Mouse (Mus musculus): ENCODE results near the gene Mia2. TPM values are rescaled to one million over a fixed set of nuclear protein-coding genes. Genes with fewer than 3 reads are reported as not detected.
"Not testable (repeated sequence)": the region's sequence is repeated elsewhere in the genome, so short reads cannot be mapped to it uniquely, and the experiment has no call there.

Gene Mia2
- total RNA-seq, 2 experiments from 2014 or later, result 83.9 to 111 TPM

- DNase-seq, result no peak
- intact Hi-C loops (cut with DNase I), result no loop called here
Measured at GRCm38 (mm10) chr12:59216676-59217266, 121.2 kb downstream of the Mia2 start.

- intact Hi-C loops (cut with DNase I), result no loop called here
- DNase-seq, result no peak
Measured at GRCm38 (mm10) chr12:59217331-59217730, 121.7 kb downstream of the Mia2 start.

GRCm38 (mm10) chr12:59218640-59219321, 123.2 kb downstream of the Mia2 start:
- peak in 1 of 2 experiments; percentile 6 for DNase-seq
- intact Hi-C loops (cut with DNase I), result no loop called here

GRCm38 (mm10) chr12:59219325-59220225, 124.0 kb downstream of the Mia2 start, which contains the start of gene Fbxo33:
Gene Fbxo33 (minus strand): TSS chr12:59219725.
- peak; percentile 95 to 97 for DNase-seq
- intact Hi-C loops (cut with DNase I), result no loop called here

GRCm38 (mm10) chr12:59228401-59228800, 132.8 kb downstream of the Mia2 start:
- intact Hi-C loops (cut with DNase I), result no loop called here
- no peak for DNase-seq

- intact Hi-C loops (cut with DNase I), result no loop called here
Measured at GRCm38 (mm10) chr12:59238434-59238833, 142.8 kb downstream of the Mia2 start.

GRCm38 (mm10) chr12:59241031-59241430, 145.4 kb downstream of the Mia2 start:
- DNase-seq; intact Hi-C loops (cut with DNase I): not testable (repeated sequence)

More at GRCm38 (mm10) chr12:59238434-59238833, 142.8 kb downstream of the Mia2 start:
- DNase-seq, result no peak

Small RNA genes lying within 50 kb of the gene (microRNA-seq; reads per million reads assigned to microRNA genes)
- gene Gm27284, result 0 reads per million in 2 experiments

Other genes starting within 250 kb of the Mia2 start
- gene Sec23a, start 83.8 kb upstream of the Mia2 start, total RNA-seq (2021), result 10 to 100 TPM; 45.0 to 51.3 TPM
- 1 to 10 TPM; 3.8 to 4.6 TPM for gene Gemin2, start 82.4 kb upstream of the Mia2 start, total RNA-seq (2021)
- 10 to 100 TPM; 28.5 to 40.1 TPM for gene Trappc6b, start 34.3 kb upstream of the Mia2 start, total RNA-seq (2021)
- gene Pnn, start 28.9 kb upstream of the Mia2 start, total RNA-seq (2021), result 10 to 100 TPM; 16.5 to 21.3 TPM
- gene Fbxo33, start 123.9 kb downstream of the Mia2 start, total RNA-seq (2021), result 1 to 10 TPM; 2.4 to 3.5 TPM

Measured in gastrocnemius, postnatal 36 days (tissue).